Mouse (Mus musculus) hindbrain, embryonic 10.5 days (tissue): ENCODE data around the gene Thsd7b. TPM values are rescaled to one million over a fixed set of nuclear protein-coding genes. Genes with fewer than 3 reads are reported as not detected.

ENCODE experiments used
- DNase-seq: peaks from one replicate; pipeline ENCODE4 v3.0.0-alpha.2; 2017; ENCODE audit warnings: low spot score
- H3K27ac ChIP-seq: fragments of 300-500 bp; sonication (generic); 2 replicates; pipeline ENCODE4 v1.5.1; 2016; ENCODE audit warnings: mild to moderate bottlenecking, moderate library complexity
- H3K27me3 ChIP-seq: fragments of 300-500 bp; sonication (generic); 2 replicates; pipeline ENCODE4 v1.6.1; 2016; ENCODE audit warnings: mild to moderate bottlenecking; ENCODE audit not compliant: poor library complexity, insufficient read depth, severe bottlenecking
- H3K36me3 ChIP-seq: fragments of 300-500 bp; sonication (generic); 2 replicates; pipeline ENCODE4 v1.6.1; 2016; ENCODE audit warnings: mild to moderate bottlenecking, moderate library complexity
- H3K4me1 ChIP-seq: fragments of 300-500 bp; sonication (generic); replicated peaks from 2 replicates; pipeline ENCODE4 v1.6.1; 2016; ENCODE audit warnings: mild to moderate bottlenecking
- H3K4me3 ChIP-seq: fragments of 300-500 bp; sonication (generic); 2 replicates; pipeline ENCODE4 v1.5.1; 2016; ENCODE audit warnings: mild to moderate bottlenecking, moderate library complexity
- H3K9me3 ChIP-seq: fragments of 300-500 bp; sonication (generic); 2 replicates; pipeline ENCODE4 v1.6.1; 2016; ENCODE audit warnings: mild to moderate bottlenecking, moderate library complexity
- WGBS: fragments of 180-500 bp; shearing (Covaris S2); methylation state at CpG from one replicate; pipeline ENCODE4 v1.1.7; 2016; 5-methylcytosine and 5-hydroxymethylcytosine counted together
- polyA plus RNA-seq: library from polyadenylated mRNA; unstranded; fragments of >200 nt; fragmentation: Nextera tagmentation; extraction: Ambion mirVana; gene quantifications from 2 replicates; pipeline ENCODE4 v1.2.1, GENCODE M21; 2016

The Thsd7b gene
- polyA plus RNA-seq, 1 experiment from 2014 or later = 7.6 TPM

- Histone ChIP-seq H3K27ac (no peak overlapping the region), H3K4me3 (no peak overlapping the region), H3K36me3 (no peaks in the 10 kb centered on the region), H3K27me3 (no peaks in the 10 kb centered on the region), H3K4me1 (no peaks in the 10 kb centered on the region), H3K9me3 (no peaks in the 10 kb centered on the region)
- no peak for DNase-seq
Observed at GRCm38 (mm10) chr1:129838486-129838885, 565.4 kb downstream of the Thsd7b start.

GRCm38 (mm10) chr1:129843416-129843815 is 570.3 kb downstream of the Thsd7b start:
- Histone ChIP-seq H3K4me1 (no peaks in the 10 kb centered on the region), H3K27ac (no peak overlapping the region), H3K36me3 (no peaks in the 10 kb centered on the region), H3K9me3 (no peaks in the 10 kb centered on the region), H3K27me3 (no peaks in the 10 kb centered on the region), H3K4me3 (no peak overlapping the region)
- DNase-seq = no peak
- WGBS = 68% methylated on average over 2 of the region's 2 CpGs

GRCm38 (mm10) chr1:129850007-129850564 is 577.0 kb downstream of the Thsd7b start:
- H3K4me3 ChIP-seq = no peak overlapping the region
- H3K9me3 ChIP-seq = no peaks in the 10 kb centered on the region
- no peak for DNase-seq
- H3K4me1 ChIP-seq = no peaks in the 10 kb centered on the region
- H3K36me3 ChIP-seq = no peaks in the 10 kb centered on the region
- no peak overlapping the region for H3K27ac ChIP-seq
- H3K27me3 ChIP-seq = no peaks in the 10 kb centered on the region
- 86% methylated on average over 5 of the region's 5 CpGs for WGBS

DNA sequence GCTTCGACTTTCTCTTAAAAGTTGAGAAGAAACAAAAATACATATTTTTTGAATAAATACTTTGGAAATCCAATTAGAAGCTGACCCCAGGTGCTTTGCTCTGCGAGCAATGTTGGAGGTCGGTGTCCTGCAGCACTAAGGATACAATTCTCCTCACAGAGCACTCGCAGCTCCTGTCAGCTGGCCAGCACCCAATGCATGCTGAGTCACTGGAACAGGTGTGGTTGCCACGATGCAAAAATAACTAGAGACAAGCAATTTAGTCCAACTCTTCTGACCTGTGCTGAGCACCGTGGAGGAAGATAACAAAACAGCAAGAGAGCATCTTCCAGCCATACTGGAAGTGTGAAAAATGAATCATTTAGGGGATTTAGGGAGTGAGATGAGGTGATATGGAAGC is 594.6 kb downstream of the Thsd7b start:
- Histone ChIP-seq H3K4me3 (no peak overlapping the region), H3K27ac (no peak overlapping the region), H3K27me3 (no peaks in the 10 kb centered on the region), H3K36me3 (no peaks in the 10 kb centered on the region), H3K9me3 (no peaks in the 10 kb centered on the region), H3K4me1 (no peaks in the 10 kb centered on the region)
- 81% methylated on average over 6 of the region's 6 CpGs for WGBS
- no peak for DNase-seq

DNA sequence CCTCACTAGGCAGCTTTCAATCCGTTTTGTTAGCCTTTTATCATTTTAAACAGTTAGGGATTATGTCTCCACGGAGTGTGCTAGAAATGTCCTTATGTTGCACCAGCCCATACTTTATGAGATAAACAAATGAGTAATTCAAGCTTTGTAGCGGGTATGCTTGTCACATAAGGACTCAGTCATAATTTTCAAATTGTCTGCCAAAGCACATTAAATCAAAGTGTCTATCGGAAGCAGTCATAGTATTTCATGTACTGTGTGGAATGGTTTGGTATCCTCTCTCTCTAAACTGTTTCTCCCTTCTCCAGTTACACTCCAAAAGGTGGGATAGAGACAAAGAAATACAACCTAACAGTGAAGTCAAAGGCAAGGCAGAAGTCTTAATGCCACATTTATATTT is 601.3 kb downstream of the Thsd7b start:
- Histone ChIP-seq H3K4me3 (no peak overlapping the region), H3K4me1 (no peaks in the 10 kb centered on the region), H3K27me3 (no peaks in the 10 kb centered on the region), H3K27ac (no peak overlapping the region), H3K9me3 (no peaks in the 10 kb centered on the region), H3K36me3 (no peaks in the 10 kb centered on the region)
- no peak for DNase-seq
- WGBS = 84% methylated on average over 4 of the region's 4 CpGs

GRCm38 (mm10) chr1:129887861-129888260 is 614.8 kb downstream of the Thsd7b start:
- no peaks in the 10 kb centered on the region for H3K4me1 ChIP-seq
- WGBS = 73% methylated on average over 1 of the region's 1 CpGs
- H3K27me3 ChIP-seq = no peaks in the 10 kb centered on the region
- H3K36me3 ChIP-seq = no peaks in the 10 kb centered on the region
- DNase-seq = no peak
- no peak overlapping the region for H3K27ac ChIP-seq
- no peak overlapping the region for H3K4me3 ChIP-seq
- H3K9me3 ChIP-seq = no peaks in the 10 kb centered on the region

DNA sequence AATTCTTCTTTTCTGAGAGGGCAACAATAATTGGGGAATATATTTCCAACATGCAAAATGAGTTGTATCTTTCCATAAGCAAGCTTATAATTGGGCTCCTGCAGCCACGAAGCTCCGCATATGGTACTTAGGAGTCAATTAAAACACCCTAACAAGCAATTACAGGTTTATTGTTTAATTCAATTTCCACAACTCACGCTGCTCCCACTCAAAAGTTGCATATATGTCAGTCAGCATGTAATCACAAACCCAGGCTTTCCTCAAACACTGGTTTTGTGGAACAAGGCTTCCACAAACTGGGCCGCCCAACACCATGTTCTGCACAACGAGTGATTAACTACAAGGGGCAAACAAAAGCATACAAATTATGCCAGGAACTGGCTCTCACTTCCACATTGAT is 625.0 kb downstream of the Thsd7b start:
- Histone ChIP-seq H3K36me3 (no peaks in the 10 kb centered on the region), H3K4me1 (no peaks in the 10 kb centered on the region), H3K4me3 (no peak overlapping the region), H3K27me3 (no peaks in the 10 kb centered on the region), H3K27ac (no peak overlapping the region), H3K9me3 (no peaks in the 10 kb centered on the region)
- DNase-seq = no peak
- WGBS = 84% methylated on average over 5 of the region's 5 CpGs

DNA sequence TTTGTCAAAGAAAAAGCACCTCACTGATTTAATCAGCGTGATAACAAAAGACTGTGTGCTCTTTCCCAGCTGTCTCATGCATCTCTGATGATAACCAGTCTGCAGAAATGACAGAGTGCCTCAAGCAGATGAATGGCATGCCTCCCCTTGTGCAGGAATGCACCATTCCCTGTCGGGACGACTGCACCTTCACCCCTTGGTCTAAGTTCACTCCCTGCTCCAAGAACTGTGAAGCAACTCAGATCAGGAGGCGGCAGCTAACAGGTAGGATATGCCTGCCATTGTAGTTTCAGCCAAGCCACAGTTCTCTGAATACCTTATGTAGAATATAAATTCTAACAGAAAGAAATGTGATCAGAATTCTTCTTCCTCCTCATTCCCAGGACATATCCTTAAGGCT is 642.4 kb downstream of the Thsd7b start:
- H3K27me3 ChIP-seq = no peaks in the 10 kb centered on the region
- no peaks in the 10 kb centered on the region for H3K9me3 ChIP-seq
- H3K36me3 ChIP-seq = no peaks in the 10 kb centered on the region
- no peaks in the 10 kb centered on the region for H3K4me1 ChIP-seq
- DNase-seq = no peak
- H3K4me3 ChIP-seq = no peak overlapping the region
- no peak overlapping the region for H3K27ac ChIP-seq
- WGBS = 46% methylated on average over 4 of the region's 4 CpGs

DNA sequence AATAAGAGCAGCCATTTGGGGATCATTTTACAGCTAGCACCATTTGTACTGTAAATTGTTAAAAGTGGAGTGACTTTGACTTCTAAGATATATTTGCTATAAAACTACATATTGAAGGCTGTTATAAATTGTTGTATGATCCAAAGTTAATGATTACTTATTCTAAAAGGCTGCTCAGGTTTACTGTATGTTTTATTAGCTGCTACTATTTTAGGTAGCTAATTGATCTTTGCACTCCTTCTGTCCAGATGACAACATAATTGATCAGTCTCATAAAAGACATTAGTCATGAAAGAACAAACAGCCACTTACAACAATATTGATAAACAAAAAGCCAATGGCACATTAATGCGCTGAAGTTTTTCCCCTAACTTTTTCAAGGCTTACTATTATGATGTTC is 644.5 kb downstream of the Thsd7b start:
- H3K27me3 ChIP-seq = no peaks in the 10 kb centered on the region
- no peak overlapping the region for H3K4me3 ChIP-seq
- no peaks in the 10 kb centered on the region for H3K4me1 ChIP-seq
- no peak overlapping the region for H3K27ac ChIP-seq
- H3K9me3 ChIP-seq = no peaks in the 10 kb centered on the region
- 92% methylated on average over 1 of the region's 1 CpGs for WGBS
- DNase-seq = no peak
- no peaks in the 10 kb centered on the region for H3K36me3 ChIP-seq

GRCm38 (mm10) chr1:129919385-129919784 is 646.3 kb downstream of the Thsd7b start:
- no peaks in the 10 kb centered on the region for H3K4me1 ChIP-seq
- peak; percentile 15 for DNase-seq
- H3K36me3 ChIP-seq = no peaks in the 10 kb centered on the region
- no peak overlapping the region for H3K27ac ChIP-seq
- H3K9me3 ChIP-seq = no peaks in the 10 kb centered on the region
- no peaks in the 10 kb centered on the region for H3K27me3 ChIP-seq
- no peak overlapping the region for H3K4me3 ChIP-seq
- 69% methylated on average over 1 of the region's 1 CpGs for WGBS

DNA sequence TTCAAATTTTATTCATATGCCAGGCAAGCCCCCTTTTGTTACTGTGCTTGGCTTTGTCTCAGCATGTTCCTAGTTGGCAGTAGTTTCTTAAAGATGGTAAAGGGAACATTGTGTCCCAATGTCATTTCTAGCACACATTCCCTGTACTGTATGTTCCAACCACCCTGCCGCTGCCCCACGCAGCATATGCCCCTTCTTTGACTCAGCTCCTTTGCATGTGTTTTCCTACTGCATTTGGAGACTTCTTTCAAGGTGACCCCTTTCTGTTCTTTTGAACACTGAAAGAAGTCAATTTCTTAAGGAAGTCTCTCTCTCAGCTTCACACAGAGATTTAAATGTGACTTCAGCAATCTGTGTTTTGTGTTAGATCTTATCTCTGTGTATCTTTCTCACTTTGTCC is 657.9 kb downstream of the Thsd7b start:
- Histone ChIP-seq H3K9me3 (no peaks in the 10 kb centered on the region), H3K4me1 (no peaks in the 10 kb centered on the region), H3K4me3 (no peak overlapping the region), H3K36me3 (no peaks in the 10 kb centered on the region), H3K27me3 (no peaks in the 10 kb centered on the region), H3K27ac (no peak overlapping the region)
- 88% methylated on average over 2 of the region's 2 CpGs for WGBS
- DNase-seq = no peak

DNA sequence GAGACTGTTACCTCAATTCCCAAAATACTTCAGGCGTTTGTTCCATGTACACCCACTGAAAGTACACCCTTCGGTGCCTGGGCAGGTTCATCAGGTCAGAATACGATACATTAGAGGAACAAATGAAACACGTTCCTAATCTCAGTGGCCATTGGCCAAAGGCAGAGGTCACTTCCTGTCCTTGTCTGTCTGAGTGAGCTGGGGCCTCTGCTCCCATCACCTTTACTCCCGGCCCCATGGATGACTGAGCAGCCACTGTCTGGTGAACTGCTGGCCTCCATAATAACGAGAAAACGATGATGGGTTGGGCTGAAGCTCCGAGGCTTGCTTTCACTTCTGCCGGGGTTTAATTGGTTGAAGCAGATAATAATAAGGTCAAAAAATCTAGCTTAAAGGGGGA is 670.0 kb downstream of the Thsd7b start:
- H3K27ac ChIP-seq = no peak overlapping the region
- H3K9me3 ChIP-seq = no peaks in the 10 kb centered on the region
- 62% methylated on average over 9 of the region's 9 CpGs for WGBS
- no peaks in the 10 kb centered on the region for H3K27me3 ChIP-seq
- no peak overlapping the region for H3K4me3 ChIP-seq
- no peaks in the 10 kb centered on the region for H3K4me1 ChIP-seq
- no peaks in the 10 kb centered on the region for H3K36me3 ChIP-seq
- no peak for DNase-seq

GRCm38 (mm10) chr1:129947026-129947425 is 673.9 kb downstream of the Thsd7b start:
- no peaks in the 10 kb centered on the region for H3K36me3 ChIP-seq
- no peaks in the 10 kb centered on the region for H3K4me1 ChIP-seq
- WGBS = 77% methylated on average over 4 of the region's 4 CpGs

GRCm38 (mm10) chr1:129955478-129955877 is 682.4 kb downstream of the Thsd7b start:
- Histone ChIP-seq H3K27ac (no peak overlapping the region), H3K4me1 (peaks cover 18% of the 10 kb centered on the region), H3K27me3 (no peaks in the 10 kb centered on the region), H3K9me3 (no peaks in the 10 kb centered on the region), H3K36me3 (no peaks in the 10 kb centered on the region), H3K4me3 (no peak overlapping the region)
- no peak for DNase-seq
- WGBS = 81% methylated on average over 1 of the region's 1 CpGs

More at GRCm38 (mm10) chr1:129947026-129947425, 673.9 kb downstream of the Thsd7b start:
- Histone ChIP-seq H3K27ac (no peak overlapping the region), H3K4me3 (no peak overlapping the region), H3K9me3 (no peaks in the 10 kb centered on the region), H3K27me3 (no peaks in the 10 kb centered on the region)
- no peak for DNase-seq
